Mouse (Mus musculus): ENCODE results near the gene Ccm2l. TPM values are rescaled to one million over a fixed set of nuclear protein-coding genes. Genes with fewer than 3 reads are reported as not detected.

Ccm2l gene
- 10 to 100 TPM; 26.9 to 29.1 TPM for total RNA-seq (2021)

- peak; percentile 56 to 58 for DNase-seq
- intact Hi-C loops (cut with DNase I) = no loop called here
These were observed at the start of gene Ccm2l for GRCm38 (mm10) chr2:153065747-153066508. TSS of gene Ccm2l (plus strand) at chr2:153065955.

GRCm38 (mm10) chr2:153016786-153017185 is 49.0 kb upstream of the Ccm2l start:
- intact Hi-C loops (cut with DNase I) = loop anchor here (10.0 kb wide), 1 partner anchor 322 kb away; no protein-coding TSS in a partner anchor

GRCm38 (mm10) chr2:153019355-153019754 is 46.4 kb upstream of the Ccm2l start:
- intact Hi-C loops (cut with DNase I) = loop anchor here (10.0 kb wide), 1 partner anchor 325 kb away; no protein-coding TSS in a partner anchor
- DNase-seq = no peak

More at GRCm38 (mm10) chr2:153016786-153017185, 49.0 kb upstream of the Ccm2l start:
- no peak for DNase-seq

- no peak for DNase-seq
- intact Hi-C loops (cut with DNase I) = no loop called here
These were observed 44.6 kb upstream of the Ccm2l start for GRCm38 (mm10) chr2:153021163-153021562.

GRCm38 (mm10) chr2:153022855-153023254 is 42.9 kb upstream of the Ccm2l start:
- DNase-seq = no peak
- intact Hi-C loops (cut with DNase I) = no loop called here

- intact Hi-C loops (cut with DNase I) = no loop called here
- no peak for DNase-seq
These were observed 39.7 kb upstream of the Ccm2l start for GRCm38 (mm10) chr2:153026052-153026451.

- intact Hi-C loops (cut with DNase I) = no loop called here
- no peak for DNase-seq
These were observed 38.3 kb upstream of the Ccm2l start for GRCm38 (mm10) chr2:153027501-153027900.

- no peak for DNase-seq
- intact Hi-C loops (cut with DNase I) = no loop called here
These were observed 35.3 kb upstream of the Ccm2l start for GRCm38 (mm10) chr2:153030422-153030821.

GRCm38 (mm10) chr2:153031126-153032082 is 34.4 kb upstream of the Ccm2l start, which contains the start of gene Xkr7:
TSS of gene Xkr7 (plus strand) at chr2:153031852.
- intact Hi-C loops (cut with DNase I) = no loop called here
- DNase-seq = no peak

GRCm38 (mm10) chr2:153032083-153032842 is 33.5 kb upstream of the Ccm2l start:
- intact Hi-C loops (cut with DNase I) = no loop called here
- peak; percentile 88 to 94 for DNase-seq

- intact Hi-C loops (cut with DNase I) = no loop called here
- no peak for DNase-seq
These were observed 32.8 kb upstream of the Ccm2l start for GRCm38 (mm10) chr2:153032973-153033372.

GRCm38 (mm10) chr2:153033545-153034230 is 32.1 kb upstream of the Ccm2l start:
- no peak for DNase-seq
- intact Hi-C loops (cut with DNase I) = no loop called here

- intact Hi-C loops (cut with DNase I) = no loop called here
These were observed 29.1 kb upstream of the Ccm2l start for GRCm38 (mm10) chr2:153036690-153037089.

GRCm38 (mm10) chr2:153043886-153044285 is 21.9 kb upstream of the Ccm2l start:
- intact Hi-C loops (cut with DNase I) = no loop called here
- no peak for DNase-seq

More at GRCm38 (mm10) chr2:153036690-153037089, 29.1 kb upstream of the Ccm2l start:
- DNase-seq = no peak

GRCm38 (mm10) chr2:153045884-153046299 is 19.9 kb upstream of the Ccm2l start:
- intact Hi-C loops (cut with DNase I) = no loop called here
- no peak for DNase-seq

- intact Hi-C loops (cut with DNase I) = loop anchor here (1.0 to 2.0 kb wide), 2 partner anchors 33 to 94 kb away; no protein-coding TSS in a partner anchor
- DNase-seq = peak; percentile 55 to 73
These were observed 17.8 kb upstream of the Ccm2l start for GRCm38 (mm10) chr2:153047828-153048465.

- no peak for DNase-seq
- intact Hi-C loops (cut with DNase I) = loop anchor here (2.0 kb wide), 1 partner anchor 31 kb away; no protein-coding TSS in a partner anchor
These were observed 16.3 kb upstream of the Ccm2l start for GRCm38 (mm10) chr2:153049288-153049996.

GRCm38 (mm10) chr2:153049997-153050358 is 15.8 kb upstream of the Ccm2l start:
- intact Hi-C loops (cut with DNase I) = loop anchor here (2.0 kb wide), 1 partner anchor 31 kb away; no protein-coding TSS in a partner anchor
- DNase-seq = no peak

- no peak for DNase-seq
- intact Hi-C loops (cut with DNase I) = no loop called here
These were observed 14.7 kb upstream of the Ccm2l start for GRCm38 (mm10) chr2:153051095-153051494.
